Mouse (Mus musculus) urinary bladder, postnatal 14 days (tissue): Measurements from ENCODE around the gene Olfr412.
A peak's percentile ranks its signal among the peaks of the same experiment; 100 is the strongest.

Source experiments
- DNase-seq: peaks from one replicate; pipeline ENCODE4 v3.0.0; 2021; ENCODE audit warnings: low spot score

The Olfr412 gene

GRCm38 (mm10) chr11:74361769-74362168 lies at the start of gene Olfr412:
Gene Olfr412, plus strand, starts transcription at chr11:74362069.
- no peak for DNase-seq

DNA sequence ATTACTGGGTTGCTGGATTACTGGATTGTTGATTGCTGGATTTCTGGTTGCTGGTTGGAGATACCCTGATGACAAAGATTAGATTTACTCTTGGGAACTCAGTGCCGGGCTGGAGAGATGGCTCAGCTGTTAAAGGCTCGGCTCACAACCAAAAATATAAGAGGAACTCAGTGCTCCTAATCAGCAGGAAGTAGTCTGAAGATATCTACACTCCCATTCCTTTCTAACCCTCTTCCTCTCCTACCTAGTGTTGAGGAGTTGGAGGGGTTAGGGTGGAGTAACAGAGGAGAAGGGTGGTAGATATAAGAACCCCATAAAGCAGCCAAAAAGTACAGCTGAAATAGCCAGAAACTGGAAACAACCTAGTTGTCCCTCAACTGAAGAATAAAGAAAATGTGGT lies 35.8 kb upstream of the Olfr412 start:
- no peak for DNase-seq

- no peak for DNase-seq
These were observed 33.1 kb upstream of the Olfr412 start for GRCm38 (mm10) chr11:74328781-74329180.

DNA sequence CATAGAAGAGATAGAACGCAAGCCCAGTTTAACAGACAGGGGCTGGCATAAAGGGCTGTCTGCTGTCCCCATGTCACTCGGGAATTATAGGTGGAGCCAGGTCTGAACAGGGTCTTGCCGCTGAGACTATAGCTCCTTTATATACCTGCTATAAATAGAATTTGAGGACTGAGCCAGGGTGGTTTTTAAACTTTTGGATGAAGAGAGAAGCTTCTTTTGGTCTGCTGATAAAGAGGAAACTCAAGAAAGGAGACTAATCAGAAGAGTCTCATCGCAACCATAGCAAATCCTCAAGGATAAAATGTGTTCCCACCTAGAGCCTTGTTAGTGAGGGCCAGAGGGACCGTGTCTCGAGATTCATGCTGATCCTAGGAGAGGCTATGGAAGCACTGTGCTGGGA lies 23.9 kb upstream of the Olfr412 start, which contains the start of gene Olfr410:
Gene Olfr410, minus strand, starts transcription at position 101 of the 400 bp plus-strand sequence.
- DNase-seq: no peak

DNA sequence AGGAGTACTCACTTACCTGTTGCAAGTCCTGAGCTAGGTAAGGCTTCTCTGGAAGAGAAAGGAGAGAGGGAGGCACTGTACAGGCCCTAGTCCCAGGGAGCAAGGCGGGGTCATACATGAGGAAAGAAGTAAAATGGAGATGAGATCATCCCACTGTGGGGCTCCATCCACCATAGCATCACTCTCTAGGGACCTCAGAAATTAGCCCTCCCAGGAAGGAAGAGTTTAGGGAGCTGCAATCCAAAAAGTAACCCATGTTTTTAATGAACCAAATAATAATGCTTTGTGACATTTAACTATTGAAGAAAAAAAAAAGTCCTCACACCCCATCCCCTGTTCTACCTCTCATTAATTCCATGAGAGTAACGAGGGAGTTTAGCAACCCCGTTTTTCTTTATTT lies 9.3 kb upstream of the Olfr412 start, which contains the start of gene Olfr411:
Gene Olfr411, minus strand, starts transcription at position 101 of the 400 bp plus-strand sequence.
- DNase-seq: no peak

GRCm38 (mm10) chr11:74371393-74372100 lies 9.7 kb downstream of the Olfr412 start:
- DNase-seq: peak; percentile 77

- DNase-seq: peak; percentile 52
These were observed 15.0 kb downstream of the Olfr412 start for GRCm38 (mm10) chr11:74376847-74377246.

DNA sequence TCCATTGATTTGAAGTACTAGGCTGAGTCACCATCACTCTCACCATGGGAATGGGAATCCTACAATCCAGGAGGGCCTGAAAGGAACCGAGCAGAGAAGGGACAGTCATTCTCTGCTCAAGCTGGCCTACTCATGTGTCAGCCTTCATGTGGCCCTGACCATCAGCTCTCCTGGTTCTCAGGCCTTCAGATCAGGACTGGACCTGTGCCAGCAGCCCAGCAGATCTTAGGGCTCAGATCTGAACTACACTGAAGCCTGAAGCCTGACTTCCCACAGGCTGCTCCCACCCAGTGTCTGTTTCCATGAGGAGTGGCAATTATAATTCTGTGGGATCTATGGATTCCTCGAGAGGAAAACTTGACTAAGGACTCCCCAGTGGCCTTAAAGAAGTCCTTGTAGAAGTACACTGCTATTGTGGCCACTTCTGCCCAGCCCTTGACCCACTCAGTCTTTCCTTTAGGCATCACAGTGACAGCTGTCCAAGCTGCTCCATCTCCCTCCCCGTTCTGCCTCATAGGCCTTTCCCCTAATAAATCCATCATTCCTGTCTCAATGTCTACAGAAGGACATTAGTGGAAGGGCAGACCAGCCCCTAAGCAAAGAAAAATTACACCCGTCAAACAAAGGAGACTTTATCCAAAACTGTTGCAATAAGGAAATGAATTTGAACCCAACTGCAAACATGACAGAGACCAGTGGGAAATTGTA lies 17.5 kb downstream of the Olfr412 start:
- DNase-seq: no peak

DNA sequence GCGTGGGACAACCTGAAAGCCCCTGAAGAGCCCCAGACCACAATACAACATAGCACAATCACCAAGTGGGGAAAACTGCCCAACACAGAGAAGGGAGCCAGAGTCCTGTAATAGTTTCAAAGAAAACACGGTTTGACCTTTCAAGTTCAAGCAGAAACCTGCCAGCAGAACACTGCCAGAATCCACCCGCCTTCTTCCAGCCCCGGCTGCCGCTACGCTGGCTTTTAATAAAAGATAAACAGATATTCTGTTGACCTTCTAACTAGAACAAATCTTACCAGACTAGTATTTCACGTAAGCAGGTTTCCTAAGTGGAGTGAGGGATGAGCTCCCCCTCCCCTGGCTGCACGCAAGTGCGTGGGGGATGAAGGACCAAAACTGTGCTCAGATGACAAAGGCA lies 23.8 kb downstream of the Olfr412 start:
- DNase-seq: peak; percentile 54

GRCm38 (mm10) chr11:74387203-74387602 lies 25.3 kb downstream of the Olfr412 start:
- DNase-seq: no peak

DNA sequence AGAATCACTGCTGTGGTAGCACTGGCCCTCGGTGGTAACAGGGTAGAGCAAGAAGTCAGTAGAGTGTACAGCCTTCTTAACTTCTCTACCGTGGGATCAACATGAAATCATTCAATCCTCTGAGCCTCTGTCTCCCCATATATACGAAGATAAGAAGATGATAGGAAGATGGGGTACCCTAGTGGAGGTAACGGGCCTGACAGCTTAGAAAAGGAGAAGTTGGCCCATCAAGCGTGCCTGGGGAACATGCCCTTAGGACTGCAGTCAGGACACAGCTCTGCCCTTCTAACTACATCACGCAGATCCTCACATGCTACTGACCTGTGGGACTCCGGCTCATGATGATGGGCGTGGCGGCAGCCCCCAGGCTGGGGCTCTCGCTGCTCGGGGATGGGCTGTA lies 30.0 kb downstream of the Olfr412 start:
- DNase-seq: no peak

GRCm38 (mm10) chr11:74392903-74393302 lies 31.0 kb downstream of the Olfr412 start:
- no peak for DNase-seq

DNA sequence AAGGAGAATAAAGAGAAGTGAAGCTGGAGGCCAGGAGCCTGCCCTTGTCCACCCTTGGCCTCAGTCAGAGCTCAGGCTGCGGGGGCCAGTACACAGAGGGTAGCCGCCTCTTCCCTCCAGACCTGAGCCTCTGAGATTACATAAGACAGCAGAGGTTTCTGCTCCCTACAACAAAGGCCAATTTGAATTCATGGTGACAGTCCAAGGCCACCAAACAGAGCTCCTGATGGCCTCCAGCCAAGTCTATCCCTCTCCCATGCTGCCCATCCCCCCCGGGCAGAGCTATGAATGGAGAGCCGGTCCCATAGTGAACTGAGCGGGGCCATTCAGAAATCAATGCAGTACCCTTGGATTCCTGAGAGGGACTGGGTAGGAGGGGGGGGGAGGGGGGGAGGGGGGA lies 31.6 kb downstream of the Olfr412 start:
- no peak for DNase-seq

GRCm38 (mm10) chr11:74395583-74395982 lies 33.7 kb downstream of the Olfr412 start:
- no peak for DNase-seq

GRCm38 (mm10) chr11:74402126-74402525 lies 40.3 kb downstream of the Olfr412 start:
- DNase-seq: no peak

GRCm38 (mm10) chr11:74404216-74404615 lies 42.3 kb downstream of the Olfr412 start:
- DNase-seq: no peak

GRCm38 (mm10) chr11:74405201-74405600 lies 43.3 kb downstream of the Olfr412 start:
- DNase-seq: no peak

- DNase-seq: peak; percentile 97
These were observed 46.9 kb downstream of the Olfr412 start for GRCm38 (mm10) chr11:74408587-74409446.

DNA sequence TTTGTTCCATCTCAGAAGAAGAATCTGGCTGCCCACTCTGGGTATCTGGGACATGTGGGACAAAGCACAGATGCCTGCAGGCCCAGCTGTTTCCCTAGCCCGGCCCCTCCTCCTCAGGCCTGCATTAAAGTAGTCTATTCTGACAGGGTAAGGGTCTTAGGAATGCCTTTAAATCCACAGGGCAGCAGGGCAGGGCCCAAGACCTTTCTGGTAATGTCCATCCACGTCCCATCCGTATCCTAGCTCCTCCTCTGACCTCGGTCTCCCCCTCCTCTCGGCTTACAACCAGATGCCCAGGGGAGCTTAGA lies 47.5 kb downstream of the Olfr412 start:
- no peak for DNase-seq

DNA sequence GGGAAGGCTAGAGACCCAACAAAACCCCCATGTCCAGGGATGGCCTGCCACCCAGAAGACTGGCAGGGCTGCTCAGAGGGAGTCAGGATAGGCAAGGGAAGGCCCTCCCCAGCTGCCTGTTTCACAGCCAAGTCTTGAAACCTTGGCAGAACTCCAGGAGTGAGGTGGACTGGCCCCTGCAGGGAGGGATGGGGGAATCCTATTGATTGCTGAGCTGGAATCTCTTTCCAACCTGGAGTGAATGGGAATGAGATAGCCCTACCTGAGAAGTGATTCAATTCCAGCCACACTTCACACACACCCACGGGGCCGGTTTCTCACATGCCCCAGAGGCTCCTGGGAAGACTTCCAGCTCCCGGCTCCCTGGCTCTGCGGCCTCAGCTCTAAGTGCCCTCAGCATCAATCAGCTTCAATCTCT lies 47.9 kb downstream of the Olfr412 start:
- peak; percentile 63 for DNase-seq

DNA sequence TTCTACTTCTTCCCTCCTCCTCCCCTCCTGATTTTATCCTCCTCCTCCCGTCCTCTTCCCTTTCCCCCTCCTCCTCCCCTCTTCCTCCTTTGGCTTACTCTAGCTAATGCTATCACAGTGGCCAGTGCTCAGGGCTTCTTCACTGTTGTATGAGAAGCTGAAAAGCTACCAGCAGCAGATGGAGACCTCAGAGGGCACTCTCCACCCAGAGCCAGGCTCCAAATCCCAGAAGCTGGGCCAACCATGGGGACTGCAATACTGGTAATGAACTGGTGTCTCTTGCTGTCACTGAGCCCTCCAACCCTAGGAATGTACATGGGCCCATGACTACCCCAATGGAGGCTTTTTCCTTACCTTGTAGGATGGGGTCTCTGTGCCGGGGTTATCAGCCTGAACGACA lies 50.1 kb downstream of the Olfr412 start:
- DNase-seq: no peak

- no peak for DNase-seq
These were observed 50.6 kb downstream of the Olfr412 start for GRCm38 (mm10) chr11:74412462-74412861.
